Mouse (Mus musculus) ES-Bruce4 (cell line): Measurements from ENCODE around the gene Qser1.

Experiments
- CTCF ChIP-seq: IDR thresholded peaks from one replicate; pipeline ENCODE4 v1.8.1; 2011; ENCODE audit warnings: low read depth, low read length
- POLR2A ChIP-seq: IDR thresholded peaks from one replicate; pipeline ENCODE4 v1.8.1; 2011; ENCODE audit warnings: low read length; ENCODE audit not compliant: insufficient read depth

GRCm38 (mm10) chr2:104716279-104716678 lies 100.3 kb downstream of the Qser1 start, which contains the start of gene Pin1rt1:
- TF ChIP-seq POLR2A (no peak), CTCF (no peak)
